Mouse (Mus musculus) bone marrow, adult 2 months (tissue): Measurements from ENCODE around the gene Palm.
A peak's percentile ranks its signal among the peaks of the same experiment; 100 is the strongest.

ENCODE experiments used
- CTCF ChIP-seq: fragments of 200-500 bp; IDR thresholded peaks from 2 replicates; pipeline ENCODE4 v1.5.1; 2011; ENCODE audit warnings: low read length, control low read depth; ENCODE audit not compliant: control insufficient read depth, insufficient read depth
- POLR2A ChIP-seq: fragments of 200-500 bp; IDR thresholded peaks from 2 replicates; pipeline ENCODE4 v1.6.1; 2011; ENCODE audit warnings: low read depth, mild to moderate bottlenecking, control low read depth, low read length, borderline replicate concordance; ENCODE audit not compliant: control insufficient read depth

DNA sequence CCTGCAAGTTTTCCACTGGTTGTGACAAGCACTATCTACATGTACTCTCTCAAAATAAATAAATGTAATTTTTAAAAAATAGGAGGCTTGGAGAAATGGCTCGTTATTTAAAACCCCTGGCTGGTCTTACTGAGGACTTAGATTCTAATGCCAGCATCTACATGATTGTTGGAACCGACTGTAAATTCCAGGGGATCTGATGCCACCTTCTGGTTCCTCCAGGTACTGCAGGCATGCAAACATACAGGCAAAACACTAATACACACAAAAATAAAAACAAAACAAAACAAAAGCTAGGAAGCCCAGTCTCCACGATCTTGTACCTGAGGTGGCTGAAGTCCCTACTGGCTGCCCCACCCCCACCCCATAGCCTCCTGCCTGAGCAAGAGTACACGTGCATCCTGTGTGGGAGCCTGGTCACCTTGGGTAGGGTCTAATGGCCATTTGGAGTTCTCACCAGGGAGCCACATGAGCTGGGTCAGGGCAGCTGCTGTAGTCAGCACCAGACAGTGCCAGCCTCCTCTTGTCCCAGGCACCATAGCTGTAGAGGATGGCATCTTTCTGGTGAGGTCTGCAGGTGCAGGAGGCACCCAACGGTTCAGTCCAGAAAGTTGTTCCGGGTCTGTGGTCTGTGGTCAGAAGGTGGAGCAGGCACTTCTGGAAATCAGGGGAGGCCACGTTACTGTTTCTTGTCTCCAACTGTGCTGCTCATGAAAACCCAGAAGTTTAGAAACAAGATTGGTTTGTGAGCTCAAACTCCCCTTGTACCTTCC lies 4.8 kb upstream of the Palm start:
- TF ChIP-seq POLR2A: no peak
- peak; percentile 35 for TF ChIP-seq CTCF
